Mouse (Mus musculus): Measurements from ENCODE around the gene Mab21l2. TPM values are rescaled to one million over a fixed set of nuclear protein-coding genes. Genes with fewer than 3 reads are reported as not detected.
A peak's percentile ranks its signal among the peaks of the same experiment; 100 is the strongest.

Gene Mab21l2
- polyA plus RNA-seq, 1 experiment from 2014 or later, result 122 TPM

DNA sequence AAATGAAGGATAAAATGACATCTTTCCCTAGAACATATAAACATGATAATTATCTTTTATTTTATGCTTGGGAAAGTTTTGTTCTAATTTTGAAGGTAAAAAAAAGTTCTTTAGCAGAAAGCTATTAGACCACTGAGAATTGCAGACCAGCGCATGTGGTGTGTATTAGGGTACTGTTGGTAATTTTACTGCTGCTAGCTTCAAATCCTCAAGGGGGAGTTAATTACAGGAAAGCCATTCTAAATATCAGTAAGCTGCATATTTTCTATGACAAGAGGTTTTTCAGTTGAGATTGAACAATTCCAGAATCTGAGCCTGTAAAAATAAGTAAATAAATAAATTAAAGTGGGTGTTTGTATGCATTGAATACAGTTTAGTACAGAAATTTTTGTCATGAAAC, 11.7 kb downstream of the Mab21l2 start:
- H3K36me3 ChIP-seq, result no peaks in the 10 kb centered on the region
- H3K9me3 ChIP-seq, result no peaks in the 10 kb centered on the region
- H3K27ac ChIP-seq, result no peak overlapping the region
- H3K9ac ChIP-seq (replicated peaks), result no peak overlapping the region
- WGBS, result 67% methylated on average over 1 of the region's 1 CpGs
- ATAC-seq, result no peak
- no peak overlapping the region for H3K4me2 ChIP-seq (replicated peaks)
- no peak overlapping the region for H3K4me3 ChIP-seq (replicated peaks)
- peaks cover 4% of the 10 kb centered on the region; the same call in 1 of the 2 replicates for H3K27me3 ChIP-seq
- H3K4me1 ChIP-seq (replicated peaks), result peaks cover 28% of the 10 kb centered on the region

GRCm38 (mm10) chr3:86531531-86532269, 16.7 kb downstream of the Mab21l2 start:
- no peaks in the 10 kb centered on the region for H3K27me3 ChIP-seq
- WGBS, result 65% methylated on average over 16 of the region's 16 CpGs
- ATAC-seq, result no peak
- H3K9ac ChIP-seq (replicated peaks), result no peak overlapping the region
- no peaks in the 10 kb centered on the region for H3K36me3 ChIP-seq
- no peaks in the 10 kb centered on the region for H3K9me3 ChIP-seq
- no peaks in the 10 kb centered on the region; the same call in 1 of the 2 replicates for H3K4me1 ChIP-seq (replicated peaks)
- no peak overlapping the region for H3K4me2 ChIP-seq (replicated peaks)
- 0 out of 2 replicates have a peak overlapping the region, but pooled peaks have one; percentile 15 for H3K27ac ChIP-seq
- H3K4me3 ChIP-seq (replicated peaks), result no peak overlapping the region

DNA sequence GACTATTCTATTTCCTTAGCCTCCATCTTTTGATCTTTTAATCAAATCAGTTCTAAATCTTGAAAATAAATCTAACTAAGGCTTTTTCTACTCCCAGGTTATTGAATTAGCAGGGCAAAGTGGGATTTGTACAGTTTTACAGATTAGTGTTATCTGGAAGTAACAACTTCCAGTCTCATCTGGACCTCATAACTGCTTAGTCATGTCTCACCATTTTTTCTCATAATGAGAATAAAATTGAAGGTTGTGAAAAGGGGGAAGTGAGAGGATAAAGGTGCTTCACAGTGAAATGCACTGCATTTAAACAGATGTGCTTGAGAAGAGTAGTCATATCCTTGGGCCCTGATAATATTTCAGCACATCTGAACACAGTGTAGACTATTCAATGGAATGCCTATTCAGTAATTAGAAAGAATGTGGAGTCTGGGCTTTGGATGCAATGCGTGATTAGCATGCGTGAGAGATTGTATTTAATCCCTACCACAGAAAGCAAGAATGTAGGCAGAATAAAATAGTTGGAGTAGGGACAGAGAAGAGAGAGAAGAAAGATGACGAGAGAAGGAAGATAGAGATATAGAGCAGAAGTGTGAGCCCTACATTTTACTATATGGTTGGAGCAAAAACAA, 25.4 kb downstream of the Mab21l2 start:
- no peaks in the 10 kb centered on the region for H3K9me3 ChIP-seq
- no peak overlapping the region for H3K4me2 ChIP-seq (replicated peaks)
- no peak overlapping the region for H3K27ac ChIP-seq
- H3K4me3 ChIP-seq (replicated peaks), result no peak overlapping the region
- no peak overlapping the region for H3K9ac ChIP-seq (replicated peaks)
- 0 out of 2 replicates have a peak, but pooled peaks cover 5% of the 10 kb centered on the region for H3K4me1 ChIP-seq (replicated peaks)
- no peaks in the 10 kb centered on the region for H3K27me3 ChIP-seq
- 34% methylated on average over 3 of the region's 3 CpGs for whole genome bisulfite sequencing
- no peak for ATAC-seq
- H3K36me3 ChIP-seq, result no peaks in the 10 kb centered on the region

GRCm38 (mm10) chr3:86518506-86519109, 29.8 kb downstream of the Mab21l2 start:
- no peaks in the 10 kb centered on the region for H3K27me3 ChIP-seq
- no peak overlapping the region for H3K27ac ChIP-seq
- no peak overlapping the region for H3K4me3 ChIP-seq (replicated peaks)
- no peak for ATAC-seq
- no peaks in the 10 kb centered on the region for H3K9me3 ChIP-seq
- 94% methylated on average over 2 of the region's 2 CpGs for WGBS
- 0 out of 2 replicates have a peak, but pooled peaks cover 5% of the 10 kb centered on the region for H3K4me1 ChIP-seq (replicated peaks)
- no peak overlapping the region for H3K9ac ChIP-seq (replicated peaks)
- H3K4me2 ChIP-seq (replicated peaks), result no peak overlapping the region
- no peaks in the 10 kb centered on the region for H3K36me3 ChIP-seq

- ATAC-seq, result no peak
- H3K9ac ChIP-seq (replicated peaks), result no peak overlapping the region
- no peak overlapping the region for H3K27ac ChIP-seq
- H3K9me3 ChIP-seq, result no peaks in the 10 kb centered on the region
- no peaks in the 10 kb centered on the region for H3K4me1 ChIP-seq (replicated peaks)
- no peaks in the 10 kb centered on the region for H3K27me3 ChIP-seq
- no peaks in the 10 kb centered on the region for H3K36me3 ChIP-seq
- no peak overlapping the region for H3K4me2 ChIP-seq (replicated peaks)
- H3K4me3 ChIP-seq (replicated peaks), result no peak overlapping the region
Measured at GRCm38 (mm10) chr3:86500586-86500985, 47.8 kb downstream of the Mab21l2 start.

All from midbrain, embryonic 13.5 days (tissue).